Mouse (Mus musculus) cerebellum, adult 11-12 months (tissue): ENCODE data around the gene Mkrn3.

Experiments
- DNase-seq: peaks from one replicate; pipeline ENCODE4 v3.0.0; 2022

Gene Mkrn3

DNA sequence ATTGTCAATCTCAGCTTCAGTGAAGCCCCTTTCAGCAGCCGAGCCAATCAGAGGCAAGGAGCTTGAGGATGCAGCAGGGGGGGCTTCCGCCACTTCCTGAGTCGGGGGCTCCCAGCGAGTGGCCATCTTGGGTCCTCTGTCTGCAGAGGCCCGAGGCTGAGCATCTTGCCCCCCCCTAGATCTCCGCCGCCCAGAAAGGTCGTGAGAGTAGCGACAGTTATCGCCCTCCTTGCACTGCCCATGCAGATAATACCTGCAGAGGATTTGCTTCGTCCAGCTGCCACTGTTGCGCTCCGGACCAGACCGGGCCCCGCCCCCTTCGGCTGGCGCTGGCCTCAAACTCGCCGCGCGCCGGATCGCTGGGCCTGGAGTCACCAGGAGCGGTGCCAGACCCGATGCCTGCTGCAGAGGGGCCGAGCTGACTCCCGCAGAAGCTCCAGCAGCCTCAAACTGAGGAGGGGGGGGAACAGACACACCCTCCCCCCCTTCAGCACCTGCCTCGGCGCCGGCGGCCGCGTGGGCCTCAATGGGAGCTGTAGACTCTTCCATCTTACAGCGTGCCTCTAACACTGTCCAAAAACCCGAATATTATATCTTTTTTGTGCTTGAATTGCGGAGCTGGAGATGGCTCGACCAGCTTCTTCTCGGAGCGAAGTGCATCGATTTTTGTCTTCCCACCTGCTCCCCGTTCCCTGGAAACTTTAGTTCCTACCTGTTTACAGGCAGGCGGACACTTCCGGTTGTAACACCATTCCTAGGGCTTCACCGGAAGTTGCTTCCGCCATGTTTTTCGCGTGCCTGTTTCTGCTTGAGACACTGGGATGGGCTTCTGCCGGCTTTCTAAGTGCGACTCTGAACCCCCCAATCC lies at the start of gene Mkrn3:
Gene Mkrn3 (minus strand): TSS at position 647 of the 868 bp plus-strand sequence.
- DNase-seq = peak; percentile 9

DNA sequence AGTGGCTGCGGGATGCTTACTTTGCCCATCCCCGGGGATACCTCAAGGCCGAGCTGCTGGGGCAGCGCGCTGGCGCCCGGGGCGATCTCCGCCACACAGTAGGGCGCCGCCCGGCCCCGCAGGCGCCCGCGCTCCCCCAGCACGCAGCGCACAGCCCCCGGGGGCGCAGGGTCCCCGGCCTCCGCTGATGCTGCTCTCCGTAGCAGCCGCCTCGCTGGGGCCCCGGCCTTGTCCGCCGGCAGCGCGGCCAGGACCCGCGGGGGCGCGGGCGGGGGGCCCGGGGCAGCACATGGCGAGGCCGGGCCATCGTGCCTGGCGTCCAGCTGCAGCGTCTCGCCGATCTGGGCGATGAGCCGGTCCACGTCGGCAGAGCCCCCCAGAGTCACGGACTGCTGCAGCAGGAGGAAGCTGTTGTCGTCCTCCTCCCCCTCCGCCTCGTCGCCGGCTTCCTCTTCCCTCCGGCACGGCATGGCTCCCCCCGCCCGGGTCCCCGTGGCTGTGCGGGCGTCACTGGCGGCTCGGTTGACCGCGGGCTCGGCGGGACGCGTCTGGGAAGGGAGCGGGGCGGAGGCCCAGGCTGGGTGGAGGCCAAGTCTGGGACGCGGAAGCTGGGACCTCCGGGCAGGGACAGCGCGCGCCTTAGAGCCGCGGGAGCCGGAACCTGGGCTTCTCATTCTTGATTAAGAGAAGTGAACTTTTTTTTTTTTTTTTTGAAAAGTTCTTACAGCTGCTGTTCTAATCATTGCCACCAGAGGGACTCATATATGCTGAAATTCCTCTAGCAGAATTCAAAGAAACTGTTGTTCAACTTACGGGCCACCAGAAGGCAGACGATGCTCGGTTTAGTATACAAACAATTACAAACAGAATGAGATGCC lies 44.2 kb upstream of the Mkrn3 start, which contains the start of gene Peg12:
Gene Peg12 (minus strand): TSS at position 633 of the 878 bp plus-strand sequence.
- DNase-seq = peak; percentile 6

DNA sequence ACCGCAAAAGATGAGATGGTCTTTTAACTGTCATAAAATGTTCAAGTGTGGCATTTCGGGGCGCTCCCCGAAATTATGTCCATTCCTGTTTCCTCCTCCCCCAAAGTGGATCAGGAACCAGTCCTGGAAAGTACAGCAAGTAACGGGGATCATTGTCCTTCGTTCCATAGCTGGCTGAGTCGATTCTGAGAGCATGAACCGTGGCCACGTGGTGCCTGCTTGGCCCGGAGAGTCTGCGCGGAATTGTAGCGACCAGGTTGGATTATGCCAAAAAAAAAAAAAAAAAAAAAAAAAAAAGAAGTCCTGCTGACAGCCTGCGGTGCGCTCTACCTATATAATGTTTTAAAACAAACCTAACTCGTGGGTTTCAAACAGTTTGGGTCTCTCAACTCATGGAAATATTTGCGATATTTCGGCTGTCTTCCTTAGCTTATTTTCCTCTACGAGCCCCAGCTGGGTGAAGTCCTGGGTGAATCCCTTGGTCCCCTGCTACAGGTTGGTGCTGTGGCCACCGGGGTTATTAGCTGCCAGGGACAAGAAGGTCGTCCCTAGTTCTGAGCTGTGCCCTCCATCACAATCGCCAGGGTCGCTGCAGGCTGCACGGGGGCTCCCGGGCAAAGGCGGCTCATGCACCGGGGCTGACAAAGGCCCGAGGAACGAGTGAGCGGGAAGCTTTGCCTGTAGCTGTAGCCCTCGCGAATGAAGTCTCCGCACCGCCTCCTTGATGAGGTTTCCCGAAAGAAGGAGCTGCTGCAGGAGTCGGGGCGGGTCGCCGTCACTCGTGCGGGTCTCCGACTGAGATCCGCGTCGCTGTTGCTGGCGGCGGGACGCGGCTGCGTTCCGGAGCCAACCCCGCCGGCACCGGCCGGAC lies 43.3 kb upstream of the Mkrn3 start:
- DNase-seq = no peak

DNA sequence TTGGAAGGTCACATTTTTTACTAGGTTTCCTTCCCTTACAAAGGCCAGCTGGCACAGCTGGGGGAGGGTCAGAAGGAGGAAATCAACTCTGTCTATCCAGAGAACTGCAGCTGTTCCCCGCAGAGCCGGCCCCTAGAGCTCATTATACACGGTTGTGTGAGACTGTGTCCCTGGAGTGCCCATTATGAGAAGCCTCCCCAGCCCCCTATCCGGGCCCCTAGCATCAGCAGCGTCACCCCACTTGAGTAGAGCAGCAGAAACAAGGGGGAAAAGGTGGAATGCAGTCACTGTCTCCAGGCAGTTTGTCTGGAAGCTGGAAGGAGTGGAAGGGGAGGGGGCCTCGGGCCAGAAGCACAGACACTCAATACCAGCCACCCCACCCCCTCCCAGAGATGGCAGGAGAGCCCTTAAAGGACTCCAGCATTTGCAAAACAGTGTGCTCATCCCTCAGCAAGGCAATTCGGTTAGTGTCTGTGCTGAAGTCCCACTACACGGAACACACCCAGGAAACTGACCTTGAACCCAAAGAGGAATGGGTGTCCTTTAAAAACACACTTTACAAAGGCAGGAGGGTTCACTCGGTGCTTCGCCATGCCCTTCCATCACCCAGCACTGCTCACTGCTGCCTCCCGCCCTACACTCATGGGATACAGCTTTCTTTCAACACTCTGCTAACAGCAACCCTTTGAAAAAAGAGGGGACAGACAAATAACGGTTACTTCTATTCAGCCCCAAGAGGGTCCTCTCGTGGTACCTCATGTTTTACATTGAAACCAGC lies 42.5 kb upstream of the Mkrn3 start:
- DNase-seq = no peak

DNA sequence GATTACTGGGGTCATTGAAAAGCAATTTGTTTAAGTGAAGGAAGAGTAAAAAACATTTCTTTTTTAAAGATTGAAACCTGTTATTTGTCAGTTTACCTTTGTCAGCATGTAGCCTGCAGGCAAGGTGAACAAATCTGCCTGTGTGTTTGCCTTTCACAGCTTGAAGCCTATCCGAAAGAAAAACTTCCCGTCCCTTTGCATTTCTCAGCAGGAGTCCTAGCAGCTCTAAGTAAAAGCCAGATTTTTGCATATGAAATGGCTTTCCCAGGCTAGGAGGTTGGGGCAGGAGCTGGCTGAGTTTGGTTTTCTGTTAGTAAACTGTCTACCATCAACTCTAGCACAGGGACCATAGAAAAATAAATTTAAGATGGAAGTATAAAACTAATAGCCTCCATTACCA lies 32.4 kb upstream of the Mkrn3 start:
- no peak for DNase-seq

DNA sequence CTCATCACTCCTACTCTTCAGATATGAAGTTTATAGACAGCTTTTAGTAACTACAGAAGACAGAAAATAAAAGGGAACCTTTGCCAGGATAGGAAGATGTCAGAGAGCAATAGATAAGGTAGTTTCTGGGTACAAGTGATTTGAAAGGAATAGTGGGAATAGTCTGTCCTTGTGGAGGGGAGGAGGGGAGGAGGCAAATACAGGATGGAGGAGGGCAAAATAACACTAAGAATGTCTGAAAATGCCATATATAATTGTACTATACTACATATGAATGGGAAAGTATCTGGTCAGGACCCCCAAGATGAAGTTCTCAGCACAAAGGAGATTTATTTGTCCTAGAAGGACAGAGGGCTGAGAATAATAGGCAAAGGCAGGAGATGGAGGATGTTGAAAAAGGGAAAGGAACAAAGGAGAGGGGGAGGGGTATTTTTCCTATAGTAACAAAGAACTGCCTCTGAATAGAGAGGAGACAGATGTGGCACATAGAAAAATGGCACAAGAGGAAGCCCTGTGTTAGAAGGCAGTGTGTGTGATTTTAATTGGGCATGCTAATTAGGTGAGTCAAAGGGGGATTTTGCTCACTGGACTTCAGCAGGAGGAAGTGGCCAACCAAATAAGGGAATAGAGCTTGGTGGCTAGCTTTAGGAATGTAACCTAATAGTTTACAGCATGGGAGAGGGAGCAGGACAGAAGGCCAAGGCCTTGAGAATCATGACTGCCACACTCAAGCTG lies 25.7 kb upstream of the Mkrn3 start:
- no peak for DNase-seq

DNA sequence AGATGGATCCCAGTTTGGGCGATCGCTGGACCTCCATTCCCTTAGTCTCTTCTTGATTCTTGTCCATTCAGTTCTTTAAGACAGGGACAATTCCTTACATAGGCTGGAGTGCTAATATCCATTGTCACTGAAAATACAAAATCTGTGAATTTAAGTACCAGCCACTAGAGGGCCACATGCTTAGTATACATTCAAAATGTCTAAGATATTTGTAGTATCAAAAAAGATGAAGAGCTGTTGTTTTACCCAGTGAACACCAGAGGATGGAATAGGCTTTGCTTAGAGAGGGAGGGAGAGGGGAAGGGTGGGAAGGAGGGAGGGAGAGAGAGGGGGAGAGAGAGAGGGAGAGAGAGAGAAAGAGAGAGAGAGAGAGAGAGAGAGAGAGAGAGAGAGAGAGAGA lies 16.5 kb upstream of the Mkrn3 start:
- no peak for DNase-seq

DNA sequence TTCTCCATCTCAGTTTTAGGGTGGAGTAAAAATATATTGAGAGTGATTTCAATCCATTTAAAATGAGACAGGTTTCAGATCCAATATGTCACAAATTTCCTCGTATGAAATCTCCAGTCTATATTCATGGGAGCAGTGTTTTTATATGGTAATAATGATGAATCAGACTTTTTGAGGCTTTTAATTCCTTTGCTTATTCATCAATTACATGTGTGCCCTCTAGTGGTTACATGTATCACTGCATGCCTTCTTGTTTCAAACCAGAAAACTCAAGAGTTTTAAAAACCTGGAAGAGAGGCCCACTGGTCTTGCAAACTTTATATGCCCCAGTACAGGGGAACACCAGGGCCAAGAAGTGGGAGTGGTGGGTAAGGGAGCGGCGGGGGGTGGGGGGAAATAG lies 13.3 kb upstream of the Mkrn3 start:
- DNase-seq = no peak

DNA sequence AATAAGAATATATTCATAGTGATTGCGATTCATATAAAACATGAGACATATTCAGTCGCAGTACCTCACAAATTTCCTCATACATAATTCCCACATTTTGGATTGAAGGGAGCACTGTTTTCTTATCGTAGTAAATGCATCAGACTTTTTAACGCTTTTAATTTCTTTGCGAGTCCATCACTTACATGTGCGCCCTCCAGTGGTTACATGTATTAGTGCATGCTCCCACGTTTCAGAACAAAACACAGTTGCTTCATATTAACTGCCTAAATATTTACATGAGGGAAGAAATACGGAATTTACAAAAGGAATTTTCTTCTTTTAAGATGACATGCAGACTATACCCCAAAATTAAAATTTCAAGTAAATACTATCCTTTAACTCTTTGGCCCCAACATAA lies 8.4 kb upstream of the Mkrn3 start:
- no peak for DNase-seq

DNA sequence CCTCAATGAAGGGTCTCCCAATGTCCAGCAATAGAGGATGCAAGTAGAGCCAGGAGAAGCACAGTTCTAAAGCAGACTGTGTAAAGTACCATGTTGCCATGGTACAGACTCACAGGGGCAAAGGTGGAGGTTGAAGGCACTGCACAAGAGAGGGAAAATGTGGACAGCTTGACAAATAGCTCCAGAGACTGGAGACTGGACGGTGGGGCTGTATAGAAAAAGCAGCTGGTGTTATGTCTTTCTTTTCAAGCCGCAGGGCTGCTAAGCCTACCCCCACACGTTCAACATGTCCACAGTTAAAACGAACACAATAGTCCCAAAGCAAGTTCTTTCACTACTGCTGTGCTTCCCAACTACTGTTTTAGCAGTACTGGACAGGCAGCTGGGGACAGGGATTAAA lies 3.3 kb upstream of the Mkrn3 start:
- DNase-seq = no peak

DNA sequence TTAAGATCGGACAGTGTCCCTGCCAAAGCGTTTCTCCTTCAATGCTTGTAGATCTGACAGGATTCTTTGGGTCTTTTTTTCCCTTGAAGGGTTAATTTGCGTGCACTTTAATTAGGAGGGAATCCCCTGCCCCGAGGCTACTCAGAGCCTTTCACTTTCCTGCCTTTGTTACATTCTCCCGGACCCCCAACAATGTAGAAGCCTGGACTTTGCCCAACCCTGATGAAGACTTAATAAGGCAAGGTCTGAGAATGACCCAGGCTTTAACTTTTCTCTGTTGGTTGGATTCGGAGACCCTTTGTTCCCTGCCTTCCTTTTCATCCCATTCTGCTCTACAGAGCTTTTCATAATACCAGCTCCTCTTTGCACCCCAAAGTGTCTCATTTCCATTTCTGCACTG lies 627 bp upstream of the Mkrn3 start:
- DNase-seq = no peak

DNA sequence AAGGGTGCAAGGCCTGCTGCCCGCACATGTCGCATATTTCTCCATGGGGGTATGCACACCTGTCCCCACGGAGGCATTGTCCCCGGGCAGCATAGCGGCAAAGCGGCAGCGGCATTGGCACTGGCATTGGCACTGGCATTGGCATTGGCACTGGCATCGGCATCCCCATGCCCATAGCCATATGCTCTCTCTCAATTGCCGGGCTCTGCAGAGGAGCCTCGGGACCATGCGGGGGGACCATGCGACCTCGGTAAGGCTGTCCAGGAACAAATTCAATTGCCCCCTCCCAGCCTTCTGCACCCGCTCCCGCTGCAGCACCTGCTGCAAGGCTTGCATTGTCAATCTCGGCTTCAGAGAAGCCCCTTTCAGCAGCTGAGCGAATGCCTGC lies 840 bp downstream of the Mkrn3 start:
- no peak for DNase-seq

DNA sequence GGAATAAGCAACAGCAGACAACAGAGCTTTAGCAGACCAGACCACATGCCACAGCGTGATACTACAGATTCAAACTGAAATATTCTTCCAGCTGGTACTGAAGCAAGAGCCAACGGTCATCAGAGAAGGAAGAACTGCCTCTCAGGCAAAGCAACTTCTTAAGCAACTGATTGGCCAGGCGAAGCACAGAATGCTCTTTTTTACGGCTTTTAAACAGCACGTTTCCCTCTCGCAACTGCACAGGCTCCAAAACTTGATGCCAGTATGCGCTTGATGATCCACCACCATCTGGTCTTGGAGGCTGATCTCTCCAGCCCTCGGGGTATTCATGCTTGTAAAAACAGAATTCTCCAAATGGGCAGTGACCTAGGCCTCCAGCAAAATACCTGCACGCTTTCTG lies 1.6 kb downstream of the Mkrn3 start:
- DNase-seq = no peak

DNA sequence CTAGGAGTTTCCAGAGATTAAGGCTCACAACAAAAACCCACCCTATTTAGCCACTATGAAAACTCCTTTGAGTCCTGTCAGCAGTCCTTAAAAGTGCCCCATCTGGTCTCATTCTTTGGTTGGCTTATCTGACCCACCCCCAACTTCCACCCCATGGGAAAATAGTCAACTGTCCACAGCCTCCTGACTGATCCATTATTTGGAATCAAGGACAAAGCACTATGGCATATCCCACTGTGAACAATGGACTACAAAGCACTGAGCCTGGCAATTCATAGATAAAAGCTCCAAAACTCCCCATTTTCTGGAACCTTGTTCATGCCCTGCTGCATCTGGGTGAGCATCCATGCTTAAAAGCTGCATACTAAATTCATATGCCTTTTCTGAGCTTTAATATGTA lies 3.8 kb downstream of the Mkrn3 start:
- DNase-seq = no peak

DNA sequence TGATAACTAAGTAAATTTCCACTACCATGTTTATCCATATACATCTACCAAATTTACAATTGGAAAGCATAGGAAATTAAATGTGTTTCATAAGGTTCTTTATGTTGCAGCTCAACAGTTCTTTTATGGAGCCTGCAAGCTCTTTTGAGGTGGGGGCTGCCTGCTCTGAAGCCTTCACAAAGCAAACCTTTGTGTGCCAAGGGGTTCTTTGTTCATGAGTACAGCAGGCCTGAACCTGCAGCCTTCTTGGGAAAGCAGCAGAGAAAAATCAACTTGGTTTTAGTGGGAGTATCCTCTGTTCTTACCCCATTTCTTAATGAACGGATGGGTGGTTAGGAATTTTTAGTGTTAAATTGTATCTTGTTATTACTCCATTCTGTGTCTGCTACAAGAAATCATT lies 4.7 kb downstream of the Mkrn3 start:
- no peak for DNase-seq

DNA sequence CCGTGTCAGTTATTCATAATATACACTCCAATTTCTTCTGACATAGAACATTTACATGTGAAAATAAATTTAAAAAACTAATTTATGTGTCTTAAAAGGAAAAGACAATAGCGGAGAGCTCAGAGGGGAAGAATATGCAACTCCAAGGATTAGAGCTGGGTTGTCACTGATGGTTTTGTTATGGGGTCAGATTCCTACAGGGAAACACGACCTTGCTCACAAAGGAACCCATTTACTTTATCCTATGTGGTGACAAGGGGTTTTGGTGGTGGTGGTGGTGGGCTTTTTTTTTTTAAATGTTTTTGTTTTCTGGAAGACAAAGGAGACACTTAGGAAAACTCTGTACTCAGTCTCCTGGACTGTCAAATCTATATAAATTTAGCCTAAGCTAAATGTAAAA lies 12.1 kb downstream of the Mkrn3 start:
- DNase-seq = no peak

DNA sequence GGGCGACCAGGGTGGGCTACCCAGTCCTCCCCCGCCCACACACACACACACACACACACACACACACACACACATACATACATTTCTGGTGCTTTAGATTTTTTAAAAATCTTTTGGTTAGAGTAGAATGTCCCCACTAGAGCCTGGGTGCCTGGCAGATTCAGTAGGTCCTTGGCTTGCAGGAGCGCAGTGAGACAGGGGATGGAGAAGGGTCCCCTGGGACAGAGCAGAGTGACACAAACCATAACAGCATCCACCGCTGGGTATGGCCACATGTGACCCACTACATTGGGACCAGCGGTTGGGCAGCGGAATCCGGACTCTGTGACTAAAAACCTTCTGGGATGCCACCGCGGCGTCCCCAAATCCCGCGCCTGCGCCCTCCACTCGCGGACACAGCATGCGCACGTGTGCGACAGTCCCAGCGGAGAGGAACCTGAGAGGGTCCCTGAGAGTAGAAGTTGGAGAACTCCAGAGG lies 13.3 kb downstream of the Mkrn3 start:
- DNase-seq = no peak

DNA sequence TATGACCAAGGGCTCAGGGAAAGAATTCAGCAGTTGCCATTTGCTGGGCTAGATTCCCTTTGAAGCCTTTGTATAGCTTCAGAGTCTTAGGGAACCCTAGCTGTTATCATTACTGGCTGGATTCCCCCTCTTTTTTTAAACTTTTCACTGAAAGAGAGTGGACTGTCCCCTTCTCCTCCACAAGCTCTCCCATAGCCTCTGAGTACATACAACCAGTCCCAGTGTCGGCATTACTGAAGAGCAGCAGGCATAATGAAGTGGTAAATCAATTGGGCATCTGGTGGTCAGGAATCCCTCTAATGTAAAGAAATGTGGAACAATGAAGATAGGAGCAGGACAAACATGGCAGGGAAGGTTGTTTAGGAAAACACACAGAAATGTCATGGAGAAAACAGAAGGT lies 27.7 kb downstream of the Mkrn3 start:
- DNase-seq = no peak

DNA sequence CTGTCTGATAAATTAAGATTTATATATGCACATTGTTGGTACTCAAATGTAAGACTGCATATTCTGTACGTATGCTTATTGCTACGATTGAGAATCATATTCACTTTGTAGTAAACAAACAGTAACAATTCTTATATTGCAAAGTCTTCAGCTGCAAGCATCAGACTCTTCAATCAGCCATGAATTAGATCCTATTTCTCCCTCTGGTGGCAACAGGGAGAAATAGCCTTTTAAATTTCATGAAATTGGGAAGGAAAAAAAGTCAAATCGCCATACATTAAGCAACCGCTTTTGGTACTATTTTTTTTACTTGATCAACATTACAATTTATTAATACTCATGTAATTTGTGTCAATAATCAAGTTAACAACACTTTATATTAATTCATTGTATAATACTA lies 31.6 kb downstream of the Mkrn3 start:
- DNase-seq = no peak

DNA sequence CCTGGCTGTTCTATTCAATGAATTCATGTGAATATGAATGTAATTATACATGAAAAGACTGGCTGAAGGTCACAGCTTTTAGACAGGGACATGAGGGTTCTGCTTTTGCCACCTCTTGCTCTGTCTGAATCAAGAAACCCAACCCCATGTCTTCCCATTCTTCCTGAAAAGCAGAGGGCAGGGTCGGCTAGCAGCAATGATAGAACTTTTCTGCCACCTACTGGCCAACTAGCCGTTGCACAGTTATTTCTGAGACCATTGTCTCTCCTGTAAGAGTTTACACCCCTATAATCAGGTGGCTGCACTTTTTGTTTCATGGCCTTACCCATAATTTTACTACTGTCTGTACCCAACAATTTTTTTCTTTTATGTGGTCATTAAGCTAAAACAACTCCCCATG lies 37.5 kb downstream of the Mkrn3 start:
- no peak for DNase-seq

DNA sequence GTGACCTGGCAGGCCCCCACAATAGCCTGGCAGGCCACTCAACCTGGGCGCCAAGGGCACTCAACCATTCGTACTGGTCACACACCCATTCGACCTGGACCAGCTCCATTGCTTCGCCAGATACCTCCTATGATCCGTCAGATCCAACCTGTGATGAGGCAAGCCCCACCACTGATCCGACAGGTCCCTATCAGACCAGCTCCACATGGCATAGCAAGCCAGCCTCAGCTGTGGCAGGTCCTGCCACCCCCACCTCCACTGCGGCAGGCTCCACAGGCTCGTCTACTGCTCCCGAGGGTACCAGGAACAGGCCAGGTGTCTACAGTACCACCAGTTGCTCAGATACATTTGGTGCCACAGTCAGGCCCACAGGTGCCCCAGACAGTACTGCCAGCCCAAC lies 41.4 kb downstream of the Mkrn3 start:
- DNase-seq = no peak
